Mouse (Mus musculus) megakaryocyte, embryonic 14.5 days (primary cell): Measurements from ENCODE around the gene Usp19.

ENCODE experiments used
- FLI1 ChIP-seq: IDR thresholded peaks from 2 replicates; pipeline ENCODE4 v1.6.1; 2012; ENCODE audit warnings: low read length, inconsistent platforms, mixed read lengths
- GATA1 ChIP-seq: IDR thresholded peaks from 3 replicates; pipeline ENCODE4 v1.6.1; 2012; ENCODE audit warnings: mixed read lengths, low read length, inconsistent platforms, borderline replicate concordance

GRCm38 (mm10) chr9:108455747-108456571 lies 34.4 kb upstream of the Usp19 start:
- TF ChIP-seq GATA1 (no peak), FLI1 (no peak)
